Comparison of ENCODE assay signal across 10 mouse cellular contexts in genomic region chr5:111364533-111364932, GRCm38 (mm10). TPM values are rescaled to one million over a fixed set of nuclear protein-coding genes. Genes with fewer than 3 reads are reported as not detected.
DNase-seq lines count a peak whose midpoint lies in the region; ATAC-seq and TF ChIP-seq lines count a peak whose summit lies in the region.
"Had no signal": no experiment of that assay in that cellular context is flagged by ENCODE, and none has a peak within 500 bp of the region (broad histone marks: within the 10 kb centered on the region; RNA-seq: fewer than 3 reads in every experiment).

No protein-coding gene starts in this region.

- H3K4me3 ChIP-seq in layer of hippocampus, adult 2 months = no peak overlapping the region
- no peak overlapping the region for H3K4me3 ChIP-seq in E14TG2a.4 (replicated peaks; ENCODE audit: low read length)
- H3K4me3 ChIP-seq: midbrain, embryonic 12.5 days had no signal

- H3K36me3 ChIP-seq in E14TG2a.4 (ENCODE audit: insufficient read depth, low read length) = peaks cover 80% of the 10 kb centered on the region

- ATAC-seq in common myeloid progenitor, adult 5-6 weeks (replicated peaks; ENCODE audit: low read depth, poor library complexity, severe bottlenecking) = peak; percentile 54; the same call in 1 of the 2 replicates

- no peaks in the 10 kb centered on the region for H3K9me3 ChIP-seq in E14TG2a.4 (ENCODE audit: low read length)
- H3K9me3 ChIP-seq: G1E; midbrain, embryonic 12.5 days had no signal

- peaks cover 70% of the 10 kb centered on the region for H3K4me1 ChIP-seq in E14TG2a.4 (replicated peaks; ENCODE audit: low read depth, low read length)

- peak; percentile 40 to 48 for DNase-seq in cerebellum, adult 18-20 months
- DNase-seq in cerebellum, adult 11 months = no peak
- peak in 1 of 2 experiments; percentile 51 for DNase-seq in layer of hippocampus, adult 2 months (ENCODE audit: low spot score in 2 of 2)
- DNase-seq in layer of hippocampus, adult 9-11 months = no peak
- peak; percentile 72 for DNase-seq in lung, postnatal 14 days
- no peak for DNase-seq in layer of hippocampus, postnatal 36 days

- TF ChIP-seq CTCF in layer of hippocampus, adult 2 months (conservative IDR thresholded peaks at IDR 0.05) = peak; percentile 84
- peak; percentile 57 for TF ChIP-seq CTCF in E14TG2a.4 (conservative IDR thresholded peaks at IDR 0.05; ENCODE audit: low read length)

- H3K27me3 ChIP-seq in E14TG2a.4 (ENCODE audit: insufficient read depth, low read length) = no peaks in the 10 kb centered on the region
- H3K27me3 ChIP-seq: midbrain, embryonic 12.5 days had no signal

- no peak overlapping the region for H3K27ac ChIP-seq in layer of hippocampus, adult 2 months
- H3K27ac ChIP-seq: midbrain, embryonic 12.5 days had no signal

RNA-seq across cellular contexts. Expression of gene Pitpnb, which starts 34.0 kb away (rescaled TPM):
- 10 to 100 TPM; 80.2 to 82.3 TPM for total RNA-seq in layer of hippocampus, adult 2 months (2021)
- 23.4 and 37.8 TPM in 2 replicates for total RNA-seq in common myeloid progenitor, adult 5-6 weeks (2017)
- total RNA-seq in layer of hippocampus, postnatal 36 days (2021) = 10 to 100 TPM; 78.6 to 82.7 TPM

RNA-seq across cellular contexts. Expression of gene Mn1, which starts 52.6 kb away (rescaled TPM):
- 10 to 100 TPM; 38.4 to 45.6 TPM for total RNA-seq in layer of hippocampus, adult 2 months (2021)
- 0.87 and 1.2 TPM in 2 replicates for total RNA-seq in common myeloid progenitor, adult 5-6 weeks (2017)
- total RNA-seq in layer of hippocampus, postnatal 36 days (2021) = 10 to 100 TPM; 34.2 to 38.1 TPM

Comparison
In these comparisons a context has a peak if more than half of its experiments do, and no peak if none do; other contexts are left out.
1. DNase-seq: peak in cerebellum, adult 18-20 months (2 of 2) and lung, postnatal 14 days (single experiment); none in cerebellum, adult 11 months (single experiment), layer of hippocampus, adult 9-11 months (single experiment) and layer of hippocampus, postnatal 36 days (0 of 2).
2. RNA of gene Mn1, which starts 52.6 kb away (total RNA-seq): 38.4 to 45.6 TPM in layer of hippocampus, adult 2 months and 34.2 to 38.1 TPM in layer of hippocampus, postnatal 36 days; 0.87 to 1.2 TPM in common myeloid progenitor, adult 5-6 weeks; every median in the first group is over 10 times any median in the second.